Mouse (Mus musculus) G1E-ER4 (cell line): Measurements from ENCODE around the gene Add3. TPM values are rescaled to one million over a fixed set of nuclear protein-coding genes. Genes with fewer than 3 reads are reported as not detected.

ENCODE experiments used
- GATA1 ChIP-seq: IDR thresholded peaks from one replicate; pipeline ENCODE4 v1.8.0; 2012; ENCODE audit warnings: low read length, inconsistent platforms
- polyA plus RNA-seq: library from polyadenylated mRNA; stranded (reverse); fragments of >175 nt; gene quantifications from 2 replicates; pipeline ENCODE4 v1.2.3, GENCODE M21; 2012

Add3 gene
- polyA plus RNA-seq, 1 experiment = 11.8 TPM

GRCm38 (mm10) chr19:53143108-53143971, 3.1 kb downstream of the Add3 start:
- TF ChIP-seq GATA1 = no peak

- TF ChIP-seq GATA1 = no peak
These were observed 4.8 kb downstream of the Add3 start for GRCm38 (mm10) chr19:53145075-53145474.

GRCm38 (mm10) chr19:53149381-53149780, 9.1 kb downstream of the Add3 start:
- TF ChIP-seq GATA1 = no peak

DNA sequence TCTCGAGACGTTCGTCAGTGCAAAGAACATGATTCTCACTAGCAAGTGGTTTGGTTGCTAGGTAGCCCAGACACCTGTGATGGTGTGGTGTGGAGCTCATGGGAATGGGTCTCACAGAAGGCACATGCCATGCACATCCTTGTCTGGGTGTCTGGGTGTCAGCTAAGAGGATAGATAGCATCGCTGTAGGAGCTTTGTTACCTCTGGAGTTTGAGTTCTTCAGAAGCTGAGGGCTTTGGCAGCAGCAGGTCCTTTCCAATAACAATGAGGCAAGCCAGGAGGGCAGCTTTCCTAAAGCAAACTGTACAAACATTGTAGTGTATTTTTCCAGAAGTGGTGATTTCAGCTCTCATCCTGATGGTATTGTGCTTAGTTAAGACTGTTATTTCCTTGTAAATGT, 12.2 kb downstream of the Add3 start:
- no peak for TF ChIP-seq GATA1

DNA sequence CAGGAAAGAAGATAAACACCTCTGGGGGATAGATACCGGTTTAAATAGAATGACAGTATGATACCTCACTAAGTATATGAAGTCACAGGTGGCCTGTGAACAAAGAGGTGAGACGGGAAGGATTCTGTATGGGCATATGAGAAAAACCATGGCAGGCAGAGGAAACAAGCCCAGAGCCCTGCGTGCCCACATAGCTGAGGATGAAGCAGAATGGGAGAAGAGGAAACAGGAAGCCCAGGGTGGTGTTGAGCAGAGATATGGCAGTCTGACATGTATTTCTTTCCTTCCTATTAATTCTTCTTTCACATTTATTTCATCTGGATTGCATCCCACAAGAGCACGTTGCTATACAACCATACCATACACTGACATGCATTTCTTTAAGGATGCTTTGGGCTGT, 12.9 kb downstream of the Add3 start:
- no peak for TF ChIP-seq GATA1

- no peak for TF ChIP-seq GATA1
These were observed 13.9 kb downstream of the Add3 start for GRCm38 (mm10) chr19:53154156-53154555.

- TF ChIP-seq GATA1 = no peak
These were observed 16.1 kb downstream of the Add3 start for GRCm38 (mm10) chr19:53156361-53156760.

GRCm38 (mm10) chr19:53157176-53157575, 16.9 kb downstream of the Add3 start:
- no peak for TF ChIP-seq GATA1

DNA sequence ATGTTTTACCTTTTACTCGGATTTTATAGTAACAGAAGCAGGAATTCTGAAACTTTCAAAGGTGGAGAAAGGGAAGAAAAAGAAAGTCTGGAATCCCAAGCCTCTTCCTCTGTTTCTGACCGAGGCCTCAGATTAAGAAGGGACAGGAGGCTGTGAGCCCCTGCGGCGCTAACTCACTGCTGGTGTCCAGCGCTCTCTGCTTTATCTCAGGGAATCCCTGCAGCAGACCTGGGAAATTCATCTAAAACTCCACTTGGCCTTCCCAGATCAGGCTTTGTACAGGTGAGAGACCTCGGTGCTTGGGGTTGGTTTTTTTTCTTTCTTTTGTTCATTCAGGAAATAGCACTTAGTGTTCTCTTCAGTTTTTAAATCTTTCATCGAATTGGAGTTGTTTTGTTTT, 19.1 kb downstream of the Add3 start:
- no peak for TF ChIP-seq GATA1

DNA sequence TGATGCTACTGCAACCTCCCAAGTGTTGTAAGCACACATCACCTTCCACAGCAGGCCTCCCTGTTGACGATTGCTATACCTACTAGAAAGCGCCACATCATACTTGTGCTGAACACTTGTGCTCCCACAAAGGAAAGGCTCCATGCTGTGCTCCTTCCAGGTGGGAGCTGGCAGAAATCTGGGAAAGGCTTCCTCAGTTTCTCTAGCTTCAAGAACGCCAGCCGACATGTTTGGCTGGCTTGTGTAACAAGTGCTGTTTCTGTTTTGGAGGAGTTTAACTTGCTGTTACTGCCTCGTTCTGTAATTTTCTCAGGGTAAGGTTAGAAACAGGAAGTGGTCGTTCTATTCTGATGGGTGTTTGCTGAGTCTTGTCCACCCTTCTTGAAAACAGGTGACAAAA, 22.7 kb downstream of the Add3 start:
- TF ChIP-seq GATA1 = no peak

GRCm38 (mm10) chr19:53164645-53165044, 24.4 kb downstream of the Add3 start:
- TF ChIP-seq GATA1 = no peak

DNA sequence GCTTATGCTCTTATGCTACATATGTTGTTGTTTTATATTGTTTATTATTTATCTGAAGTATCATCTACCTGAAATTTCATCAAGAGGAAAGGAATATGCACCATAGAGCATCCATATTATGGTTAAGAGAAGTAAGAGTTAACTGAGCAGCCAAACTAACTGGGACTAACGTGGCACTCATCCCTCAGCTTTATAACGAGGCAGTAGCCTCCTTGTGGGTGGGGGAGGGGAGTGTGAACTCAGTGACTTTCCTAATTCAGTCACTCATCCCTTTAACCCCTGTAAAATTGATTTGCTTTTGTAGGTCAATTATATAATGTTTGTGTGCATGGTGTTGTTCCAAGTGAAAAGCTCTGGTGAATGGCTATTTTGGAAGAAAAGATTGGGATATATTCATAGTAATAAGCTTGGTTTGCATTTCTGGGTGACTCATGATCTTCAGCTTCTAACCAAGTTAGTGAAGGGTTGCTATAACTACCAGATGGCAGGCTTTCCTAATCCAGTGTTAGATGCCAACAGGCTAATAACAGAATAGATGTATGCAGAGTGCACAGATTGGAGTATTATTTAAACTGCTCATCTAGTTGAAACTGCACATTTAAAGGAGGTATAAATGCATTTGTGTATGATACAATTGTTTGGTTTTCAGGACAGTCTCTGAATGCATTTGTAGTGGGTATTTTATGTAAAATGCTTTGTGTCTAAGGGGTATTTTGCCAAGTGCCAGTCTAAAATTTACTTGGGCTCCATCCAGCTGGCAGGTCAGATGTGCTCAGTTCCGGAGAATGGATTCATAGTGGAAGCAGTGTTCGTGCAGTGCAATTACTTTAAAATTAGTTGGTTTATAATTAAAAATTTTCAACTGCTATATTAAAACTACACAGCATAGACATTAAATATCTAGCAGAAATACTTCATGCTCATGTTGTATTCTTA, 25.3 kb downstream of the Add3 start:
- no peak for TF ChIP-seq GATA1

GRCm38 (mm10) chr19:53166367-53166766, 26.1 kb downstream of the Add3 start:
- TF ChIP-seq GATA1 = no peak

DNA sequence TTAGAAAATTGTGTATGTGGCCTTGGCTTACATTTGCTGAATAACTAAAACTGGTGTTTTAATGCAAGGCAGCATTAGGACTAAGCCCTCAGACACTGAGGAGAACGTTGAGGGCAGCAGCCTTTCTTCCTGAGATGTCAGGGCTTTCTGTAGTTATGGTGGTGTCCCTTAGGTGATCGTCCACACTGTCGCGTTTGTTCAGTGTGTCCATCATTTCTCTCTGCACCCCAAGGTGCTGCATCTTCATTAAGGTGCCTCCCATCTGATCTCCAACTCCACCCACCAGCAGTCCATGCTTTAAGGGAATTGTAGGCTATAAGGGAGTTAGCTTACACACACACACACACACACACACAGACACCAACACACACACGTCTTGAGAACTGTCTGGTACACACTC, 28.3 kb downstream of the Add3 start:
- TF ChIP-seq GATA1 = no peak

GRCm38 (mm10) chr19:53170651-53171050, 30.4 kb downstream of the Add3 start:
- TF ChIP-seq GATA1 = no peak

DNA sequence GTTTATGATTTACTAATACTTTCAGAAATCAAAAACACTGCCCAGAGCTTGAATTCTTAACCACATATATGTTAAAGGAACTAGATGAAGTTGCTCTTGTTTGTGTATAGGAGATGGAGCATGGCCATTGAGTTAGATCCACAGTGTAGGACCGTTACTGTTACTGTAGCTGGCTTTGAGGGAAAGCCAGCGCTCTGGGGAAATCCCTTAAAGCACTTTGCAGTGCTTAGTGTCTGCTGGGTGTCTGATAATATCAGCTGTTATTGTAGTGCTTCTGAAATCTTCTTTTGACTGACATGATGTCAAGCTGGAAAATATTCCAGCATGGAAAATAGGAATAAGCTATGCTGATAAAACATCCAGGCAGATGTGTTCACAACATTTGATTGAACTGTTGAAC, 33.8 kb downstream of the Add3 start:
- no peak for TF ChIP-seq GATA1
